Mouse (Mus musculus) forebrain, embryonic 16.5 days (tissue): ENCODE measurements around the gene Sesn3. TPM values are rescaled to one million over a fixed set of nuclear protein-coding genes. Genes with fewer than 3 reads are reported as not detected.

Experiments used
- ATAC-seq: fragments of 200-750 bp; cut with Nextera tagmentation; 2 replicates; pipeline ENCODE4 v1.8.0; 2017; ENCODE audit warnings: mild to moderate bottlenecking, moderate library complexity
- H3K27ac ChIP-seq: fragments of 300-500 bp; sonication (generic); 2 replicates; pipeline ENCODE4 v1.5.1; 2014; ENCODE audit warnings: low read length, control low read depth
- H3K27me3 ChIP-seq: fragments of 300-500 bp; sonication (generic); replicated peaks from 2 replicates; pipeline ENCODE4 v1.6.1; 2014; ENCODE audit warnings: low read length; ENCODE audit not compliant: control insufficient read depth, insufficient read depth
- H3K36me3 ChIP-seq: fragments of 300-500 bp; sonication (generic); 2 replicates; pipeline ENCODE4 v1.6.1; 2014; ENCODE audit not compliant: control insufficient read depth, insufficient read depth
- H3K4me1 ChIP-seq: fragments of 300-500 bp; sonication (generic); replicated peaks from 2 replicates; pipeline ENCODE4 v1.6.1; 2014; ENCODE audit warnings: low read length; ENCODE audit not compliant: control insufficient read depth, insufficient read depth
- H3K4me2 ChIP-seq: fragments of 300-500 bp; sonication (generic); 2 replicates; pipeline ENCODE4 v1.6.1; 2014; ENCODE audit warnings: mild to moderate bottlenecking, low read length, control low read depth
- H3K4me3 ChIP-seq: fragments of 300-500 bp; sonication (generic); replicated peaks from 2 replicates; pipeline ENCODE4 v1.5.1; 2014; ENCODE audit warnings: mild to moderate bottlenecking, low read length, control low read depth
- H3K9ac ChIP-seq: fragments of 300-500 bp; sonication (generic); replicated peaks from 2 replicates; pipeline ENCODE4 v1.6.1; 2014; ENCODE audit warnings: low read depth, low read length, control low read depth
- H3K9me3 ChIP-seq: fragments of 300-500 bp; sonication (generic); 2 replicates; pipeline ENCODE4 v1.6.1; 2016; ENCODE audit warnings: low read length; ENCODE audit not compliant: control insufficient read depth
- WGBS: fragments of 180-500 bp; shearing (Covaris S2); extraction: QIAGEN DNeasy Blood & Tissue Kit; methylation state at CpG from one replicate; pipeline ENCODE4 v1.1.7; 2014; 5-methylcytosine and 5-hydroxymethylcytosine counted together
- polyA plus RNA-seq: library from polyadenylated mRNA; unstranded; fragments of >200 nt; fragmentation: Nextera tagmentation; extraction: Ambion mirVana; gene quantifications from 2 replicates; pipeline ENCODE4 v1.2.1, GENCODE M21; 2015

Gene Sesn3
- polyA plus RNA-seq, 1 experiment from 2014 or later: 9.6 TPM

DNA sequence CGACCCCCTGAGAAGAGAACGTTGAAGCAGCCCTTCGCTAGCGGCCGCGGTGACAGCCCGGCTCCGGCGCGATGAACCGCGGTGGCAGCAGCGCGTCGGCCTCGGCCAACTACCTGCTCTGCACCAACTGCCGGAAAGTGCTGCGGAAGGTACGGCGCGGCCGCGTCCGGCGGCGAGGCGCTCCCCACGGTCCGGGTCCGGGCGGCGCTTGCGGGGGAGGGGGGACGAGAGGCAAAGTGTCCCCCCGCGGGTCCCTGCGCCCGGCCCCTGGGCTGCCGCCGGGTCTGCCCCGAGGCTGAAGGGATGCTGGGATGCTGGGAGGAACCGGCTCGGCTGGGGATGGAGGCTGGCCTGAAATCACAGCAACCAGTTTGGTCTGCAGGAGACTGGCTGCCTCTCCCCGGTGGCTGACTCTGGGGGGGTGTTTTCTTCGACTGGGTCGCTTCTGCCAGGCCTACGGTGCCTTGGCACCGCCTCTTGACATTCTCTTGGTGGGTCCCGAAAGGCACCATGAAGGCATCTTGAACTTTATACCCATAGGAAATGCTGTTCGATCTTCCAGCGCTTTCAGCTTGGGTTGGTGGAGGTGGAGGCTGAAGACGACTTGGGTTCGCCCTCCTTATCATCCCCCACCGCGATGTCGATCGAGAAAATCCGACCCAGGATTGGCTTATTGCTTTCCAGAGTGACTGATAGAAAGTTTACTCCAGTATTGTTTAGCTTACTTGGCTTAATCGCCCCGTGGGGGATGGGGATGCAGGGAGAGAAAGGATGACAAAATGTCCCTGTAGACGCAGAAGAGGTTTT, 1.8 kb downstream of the Sesn3 start:
- Histone ChIP-seq H3K4me3 (peak overlapping the region; percentile 98), H3K27me3 (no peaks in the 10 kb centered on the region), H3K9ac (peak overlapping the region; percentile 84), H3K4me1 (peaks cover 9% of the 10 kb centered on the region), H3K27ac (peak overlapping the region; percentile 93), H3K4me2 (peak overlapping the region; percentile 70), H3K9me3 (no peaks in the 10 kb centered on the region), H3K36me3 (no peaks in the 10 kb centered on the region)
- WGBS: under 1% methylated on average over 59 of the region's 61 CpGs
- peak; percentile 61 for ATAC-seq

DNA sequence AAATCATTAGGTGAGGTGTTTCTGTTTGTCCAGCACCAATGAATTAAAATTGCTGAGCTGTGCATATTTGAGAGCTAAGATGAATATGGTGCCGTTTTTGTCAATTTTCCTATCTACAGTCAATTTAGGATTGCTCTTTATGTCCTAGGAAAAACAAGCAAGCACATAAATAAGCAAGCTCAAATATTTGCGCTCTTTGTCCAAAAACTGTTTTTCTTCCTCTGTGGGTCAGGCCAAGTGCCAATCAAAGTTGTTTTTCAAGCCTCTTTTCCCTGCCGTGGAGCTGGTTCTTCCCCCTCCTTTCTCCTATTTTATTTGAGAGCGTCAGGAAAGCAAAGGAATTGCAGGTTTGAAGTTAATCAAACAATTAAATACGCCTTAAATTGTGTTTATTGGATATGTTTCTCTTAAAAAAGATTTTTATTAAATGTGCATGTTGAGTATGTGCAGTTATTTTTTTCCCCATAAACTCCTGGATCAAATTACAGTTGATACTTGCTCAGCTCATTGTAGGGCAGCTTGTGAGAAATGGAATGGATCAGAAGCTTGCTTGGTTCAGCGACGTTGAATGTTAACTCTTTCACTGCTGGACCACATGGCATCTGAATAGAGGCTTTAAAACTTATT, 2.6 kb downstream of the Sesn3 start:
- peak overlapping the region; percentile 10; the same call in 1 of the 2 replicates for H3K27ac ChIP-seq
- H3K4me3 ChIP-seq: peak overlapping the region; percentile 98
- H3K36me3 ChIP-seq: no peaks in the 10 kb centered on the region
- peaks cover 9% of the 10 kb centered on the region for H3K4me1 ChIP-seq
- H3K9ac ChIP-seq: peak overlapping the region; percentile 84
- H3K27me3 ChIP-seq: no peaks in the 10 kb centered on the region
- peak overlapping the region; percentile 70 for H3K4me2 ChIP-seq
- ATAC-seq: no peak
- no peaks in the 10 kb centered on the region for H3K9me3 ChIP-seq
- WGBS: under 1% methylated on average over 7 of the region's 7 CpGs

DNA sequence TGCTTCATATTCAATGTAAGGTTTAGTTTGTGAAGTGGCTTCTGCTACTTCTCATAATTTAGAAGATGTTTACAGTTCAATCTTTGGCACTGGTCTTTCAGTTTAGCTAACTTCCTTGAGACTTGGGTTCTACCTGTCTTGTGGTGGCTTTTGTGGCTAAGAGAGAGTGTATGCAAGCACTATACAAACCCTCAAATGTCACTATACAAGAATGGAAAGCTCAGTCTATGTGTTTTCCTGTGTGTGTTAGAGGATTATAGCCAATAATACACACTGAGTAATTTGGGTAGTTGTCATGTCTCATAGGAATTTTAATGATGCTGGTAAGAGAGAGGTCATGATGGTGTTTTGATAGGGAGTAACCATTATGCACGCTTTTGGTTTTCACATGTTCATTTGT, 5.8 kb downstream of the Sesn3 start:
- no peaks in the 10 kb centered on the region for H3K9me3 ChIP-seq
- H3K9ac ChIP-seq: no peak overlapping the region
- H3K4me3 ChIP-seq: no peak overlapping the region
- H3K4me2 ChIP-seq: no peak overlapping the region
- no peak overlapping the region for H3K27ac ChIP-seq
- ATAC-seq: no peak
- no peaks in the 10 kb centered on the region for H3K4me1 ChIP-seq
- 73% methylated on average over 1 of the region's 1 CpGs for WGBS
- no peaks in the 10 kb centered on the region for H3K36me3 ChIP-seq
- H3K27me3 ChIP-seq: no peaks in the 10 kb centered on the region

DNA sequence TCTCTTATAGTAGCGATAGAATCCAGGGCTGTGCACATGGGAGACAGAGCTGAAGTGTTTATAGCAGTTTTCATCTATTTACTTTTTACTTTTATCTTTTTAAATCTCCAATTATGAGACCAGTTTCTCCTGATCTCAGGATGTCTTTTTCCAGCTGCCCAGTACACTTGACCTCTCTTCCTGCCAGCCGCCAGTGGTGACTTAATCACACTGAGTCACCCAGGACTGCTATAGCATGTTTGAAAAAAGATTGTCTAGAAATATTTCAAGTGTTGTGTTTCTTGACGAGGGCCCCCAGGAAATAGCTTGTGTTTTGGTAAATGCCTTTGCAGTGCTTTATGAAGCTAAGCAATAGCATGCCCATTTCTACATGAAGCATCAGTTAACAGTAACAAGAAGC, 10.2 kb downstream of the Sesn3 start:
- H3K9ac ChIP-seq: no peak overlapping the region
- no peak overlapping the region for H3K27ac ChIP-seq
- H3K4me3 ChIP-seq: no peak overlapping the region
- 79% methylated on average over 3 of the region's 3 CpGs for WGBS
- no peaks in the 10 kb centered on the region for H3K36me3 ChIP-seq
- H3K4me2 ChIP-seq: no peak overlapping the region
- H3K9me3 ChIP-seq: no peaks in the 10 kb centered on the region
- ATAC-seq: no peak
- no peaks in the 10 kb centered on the region; the same call in none of the 2 replicates for H3K4me1 ChIP-seq
- H3K27me3 ChIP-seq: no peaks in the 10 kb centered on the region

DNA sequence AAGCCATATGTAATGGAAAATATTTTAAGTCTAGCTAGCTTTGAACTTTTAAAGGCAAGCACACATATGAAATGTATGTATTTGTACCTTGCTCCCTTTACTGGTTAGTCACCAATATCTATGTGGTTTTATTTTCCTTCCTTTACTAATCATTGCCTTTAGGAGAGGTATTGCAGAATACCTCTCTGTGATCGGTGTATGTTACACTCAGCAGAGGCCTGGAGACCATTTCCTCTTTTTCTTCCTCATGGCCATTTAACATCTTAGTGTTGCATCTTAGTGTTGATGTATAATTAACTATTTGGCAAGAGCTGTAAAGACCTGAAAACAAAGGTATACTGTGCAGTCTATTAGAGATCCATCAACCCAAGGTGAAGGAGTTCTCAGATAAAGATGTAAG, 12.4 kb downstream of the Sesn3 start:
- Histone ChIP-seq H3K27me3 (no peaks in the 10 kb centered on the region), H3K4me2 (no peak overlapping the region), H3K36me3 (no peaks in the 10 kb centered on the region), H3K9ac (no peak overlapping the region), H3K9me3 (no peaks in the 10 kb centered on the region), H3K4me3 (no peak overlapping the region), H3K27ac (no peak overlapping the region), H3K4me1 (no peaks in the 10 kb centered on the region; the same call in none of the 2 replicates)
- no peak for ATAC-seq
- WGBS: 82% methylated on average over 1 of the region's 1 CpGs

DNA sequence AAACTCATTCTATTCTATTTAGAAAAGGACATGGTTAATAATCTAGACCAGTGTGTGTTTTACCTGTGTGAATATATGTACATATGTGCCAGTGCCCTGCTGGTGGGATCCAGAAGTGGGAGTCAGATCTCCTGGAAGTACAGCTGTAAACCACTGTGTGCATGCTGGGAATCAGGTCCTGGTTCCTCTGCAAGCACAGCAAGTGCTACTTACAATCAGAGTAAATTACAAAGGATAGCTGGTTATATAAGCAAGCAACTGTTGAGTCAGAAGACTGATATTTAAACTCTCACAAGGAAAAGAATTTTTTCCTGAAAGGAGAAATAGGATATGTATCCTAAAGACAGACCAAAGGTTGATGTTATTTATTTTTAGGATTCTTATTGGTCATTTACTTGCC, 13.6 kb downstream of the Sesn3 start:
- Histone ChIP-seq H3K4me1 (no peaks in the 10 kb centered on the region; the same call in none of the 2 replicates), H3K9ac (no peak overlapping the region), H3K4me3 (no peak overlapping the region), H3K4me2 (no peak overlapping the region), H3K27ac (no peak overlapping the region), H3K9me3 (no peaks in the 10 kb centered on the region), H3K27me3 (no peaks in the 10 kb centered on the region), H3K36me3 (no peaks in the 10 kb centered on the region)
- no peak for ATAC-seq

DNA sequence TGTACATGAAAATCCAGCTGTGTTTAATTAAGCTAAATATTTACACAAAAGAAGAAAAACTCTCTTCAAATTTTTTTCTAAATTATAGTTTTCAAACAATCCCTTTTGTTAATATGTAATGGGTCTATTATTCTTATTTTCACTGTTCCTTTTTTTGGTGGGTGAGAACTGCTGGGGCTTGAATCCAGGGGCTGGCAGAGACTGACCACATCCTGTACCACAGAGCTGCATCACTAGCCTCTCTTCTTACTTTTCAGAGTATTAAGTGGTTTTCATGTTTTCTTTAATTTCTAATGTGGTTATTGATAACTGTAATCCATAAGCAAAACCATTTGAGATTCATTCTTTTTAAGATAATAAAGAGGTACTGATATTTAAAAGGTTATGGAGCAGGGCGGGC, 19.0 kb downstream of the Sesn3 start:
- Histone ChIP-seq H3K36me3 (no peaks in the 10 kb centered on the region), H3K27me3 (no peaks in the 10 kb centered on the region; the same call in 1 of the 2 replicates), H3K9me3 (no peaks in the 10 kb centered on the region), H3K4me2 (no peak overlapping the region), H3K27ac (no peak overlapping the region), H3K4me1 (no peaks in the 10 kb centered on the region; the same call in none of the 2 replicates), H3K4me3 (no peak overlapping the region), H3K9ac (no peak overlapping the region)
- ATAC-seq: no peak
- WGBS: 100% methylated on average over 1 of the region's 1 CpGs

DNA sequence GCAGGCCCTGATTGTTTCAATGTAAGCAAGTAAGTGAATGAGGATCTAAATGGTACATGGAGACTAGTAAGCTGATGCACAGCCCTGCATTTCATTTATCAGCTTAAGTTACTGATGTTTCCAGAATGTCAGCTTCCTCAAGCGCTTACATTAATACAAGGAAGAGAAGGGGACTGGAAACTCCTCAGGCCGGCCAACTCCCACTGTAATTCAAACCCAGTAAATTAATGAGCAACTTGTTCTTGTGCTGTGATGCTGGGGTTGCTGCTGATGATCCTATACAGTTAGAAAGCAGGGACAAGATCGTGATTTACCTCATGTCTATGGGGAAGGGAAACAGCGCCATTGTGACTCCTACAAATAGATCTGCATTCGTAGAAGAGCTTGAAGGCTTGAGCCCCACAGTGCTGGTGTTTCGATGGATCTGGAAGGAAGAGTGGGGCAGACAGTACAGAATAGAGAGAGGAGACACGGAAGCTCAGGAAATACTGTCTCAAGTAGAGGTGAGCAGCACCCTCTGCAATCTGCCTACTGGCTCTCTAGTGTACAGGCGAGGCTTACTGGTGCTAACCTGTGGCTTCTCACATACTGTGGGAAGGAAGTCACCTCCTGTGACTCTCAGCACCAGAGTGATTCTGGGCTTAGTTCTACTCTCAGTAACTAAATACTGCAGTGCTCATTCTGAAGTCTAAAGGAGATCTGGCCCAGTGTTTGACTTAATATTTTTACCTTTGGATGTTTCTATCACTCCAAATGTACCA, 21.0 kb downstream of the Sesn3 start:
- Histone ChIP-seq H3K27me3 (no peaks in the 10 kb centered on the region; the same call in 1 of the 2 replicates), H3K36me3 (no peaks in the 10 kb centered on the region), H3K9ac (no peak overlapping the region), H3K4me3 (no peak overlapping the region), H3K4me2 (no peak overlapping the region), H3K4me1 (no peaks in the 10 kb centered on the region), H3K27ac (no peak overlapping the region), H3K9me3 (no peaks in the 10 kb centered on the region)
- 94% methylated on average over 8 of the region's 8 CpGs for WGBS
- no peak for ATAC-seq

DNA sequence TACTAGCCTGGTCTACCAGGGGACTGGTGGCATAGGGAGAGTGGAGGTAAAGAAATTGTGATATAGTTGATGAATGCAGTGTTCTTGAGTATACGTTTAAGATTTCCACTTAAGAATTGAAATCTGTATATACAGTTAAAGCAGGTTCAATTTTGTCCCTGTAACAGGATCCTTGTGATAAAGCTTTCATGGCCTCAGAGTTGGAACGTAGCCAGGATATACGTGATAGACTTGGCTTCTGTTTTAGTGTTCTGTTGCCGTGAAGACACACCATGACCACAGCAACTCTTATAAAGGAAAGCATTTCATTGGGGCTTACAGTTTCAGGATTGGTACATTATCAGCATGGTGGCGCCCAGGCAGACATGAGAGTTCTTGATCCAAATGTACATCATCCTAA, 22.3 kb downstream of the Sesn3 start:
- Histone ChIP-seq H3K4me2 (no peak overlapping the region), H3K36me3 (no peaks in the 10 kb centered on the region), H3K4me1 (no peaks in the 10 kb centered on the region), H3K27ac (no peak overlapping the region), H3K27me3 (peaks cover 1% of the 10 kb centered on the region; the same call in 1 of the 2 replicates), H3K9me3 (no peaks in the 10 kb centered on the region), H3K9ac (no peak overlapping the region), H3K4me3 (no peak overlapping the region)
- WGBS: 75% methylated on average over 5 of the region's 5 CpGs
- ATAC-seq: no peak
